Mouse (Mus musculus) spleen, postnatal 0 days (tissue): ENCODE data around the gene Cxcl10. TPM values are rescaled to one million over a fixed set of nuclear protein-coding genes. Genes with fewer than 3 reads are reported as not detected.

Experiments
- polyA plus RNA-seq: library from polyadenylated mRNA; unstranded; fragments of >200 nt; fragmentation: Nextera tagmentation; extraction: Ambion mirVana; gene quantifications from 2 replicates; pipeline ENCODE4 v1.2.1, GENCODE M21; 2015

The Cxcl10 gene
- polyA plus RNA-seq = 1.2 and 3.5 TPM in 2 replicates

GRCm38 (mm10) chr5:92348794-92349413 is at the start of gene Cxcl10:
TSS of gene Cxcl10 (minus strand) at chr5:92348889.

GRCm38 (mm10) chr5:92331635-92332338 is 16.9 kb downstream of the Cxcl10 start, which contains the start of gene Art3:
TSS of gene Art3 (plus strand) at chr5:92331827.

GRCm38 (mm10) chr5:92327929-92328328 is 20.8 kb downstream of the Cxcl10 start, which contains the start of gene Cxcl9:
TSS of gene Cxcl9 (minus strand) at chr5:92328079.

DNA sequence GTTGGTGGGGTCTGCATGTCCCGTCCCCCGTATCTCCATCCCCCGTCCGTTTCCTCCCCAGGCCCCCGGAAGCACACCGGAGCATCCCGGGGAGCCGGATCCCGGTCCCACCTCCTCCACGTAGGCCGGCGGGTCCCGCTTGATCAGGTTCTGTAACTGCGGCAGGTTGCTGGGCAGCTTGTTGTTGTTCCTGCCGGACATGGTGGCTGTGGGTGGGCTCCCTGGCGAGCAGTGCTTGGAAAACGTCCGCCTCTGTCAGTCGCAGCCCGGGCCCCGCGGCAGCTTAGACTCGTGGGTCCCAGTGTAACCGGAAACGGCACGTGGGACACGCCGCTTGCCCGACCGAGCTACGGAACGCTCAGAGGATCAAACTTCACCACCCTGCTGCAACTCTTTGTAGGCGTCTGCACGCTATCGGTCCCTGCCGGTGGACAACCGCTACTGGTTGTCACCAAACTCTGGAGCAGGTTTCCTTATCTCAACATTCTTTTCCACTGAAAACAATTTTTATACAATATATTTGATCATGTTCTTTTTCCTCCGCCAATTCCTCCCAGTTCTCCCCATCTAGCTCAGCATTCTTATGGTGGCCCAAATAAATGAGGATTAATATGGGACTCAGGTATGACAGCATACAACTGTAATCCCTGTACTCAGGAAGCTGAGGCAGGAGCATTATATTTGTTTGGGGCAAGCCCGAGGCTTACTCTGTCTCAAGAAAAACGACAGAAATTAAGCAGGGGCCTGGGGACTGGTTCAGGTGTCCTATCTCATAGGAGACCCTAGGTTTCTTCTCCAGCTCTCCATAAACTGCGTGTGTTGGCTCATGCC is 38.8 kb downstream of the Cxcl10 start, which contains the start of gene Sdad1:
TSS of gene Sdad1 (minus strand) at position 799 of the 831 bp plus-strand sequence.

Other genes with a start within 250 kb of the Cxcl10 start
- 21.5 and 24.7 TPM in 2 replicates for gene Uso1, start 211.0 kb downstream of the Cxcl10 start, polyA plus RNA-seq
- not detected in 2 replicates for gene U90926, start 133.5 kb downstream of the Cxcl10 start, polyA plus RNA-seq
- gene Ppef2, start 92.6 kb downstream of the Cxcl10 start, polyA plus RNA-seq = 0.07 TPM in 1 of 2 replicates, not detected in the other
- 8.5 and 10.8 TPM in 2 replicates for gene Naaa, start 70.7 kb downstream of the Cxcl10 start, polyA plus RNA-seq
- gene Sdad1, start 38.4 kb downstream of the Cxcl10 start, polyA plus RNA-seq = 26.6 and 26.8 TPM in 2 replicates
- gene Cxcl9, start 20.8 kb downstream of the Cxcl10 start, polyA plus RNA-seq = 0.06 and 0.95 TPM in 2 replicates
- gene Art3, start 17.1 kb downstream of the Cxcl10 start, polyA plus RNA-seq = 3.3 and 5.7 TPM in 2 replicates
- gene Nup54, start 86.3 kb upstream of the Cxcl10 start, polyA plus RNA-seq = 31.9 and 35.4 TPM in 2 replicates
- 11.5 and 13.2 TPM in 2 replicates for gene Scarb2, start 157.9 kb upstream of the Cxcl10 start, polyA plus RNA-seq
- 0.10 TPM in 1 of 2 replicates, not detected in the other for gene Fam47e, start 206.2 kb upstream of the Cxcl10 start, polyA plus RNA-seq